Mouse (Mus musculus): ENCODE measurements around the gene Ephb2. TPM values are rescaled to one million over a fixed set of nuclear protein-coding genes. Genes with fewer than 3 reads are reported as not detected.
A peak's percentile ranks its signal among the peaks of the same experiment; 100 is the strongest.

Gene Ephb2
- polyA plus RNA-seq, 1 experiment from 2014 or later, result 18.9 TPM

- Histone ChIP-seq H3K4me2 (replicated peaks) (peak overlapping the region; percentile 23; the same call in 1 of the 2 replicates), H3K9me3 (no peaks in the 10 kb centered on the region), H3K27me3 (no peaks in the 10 kb centered on the region), H3K27ac (replicated peaks) (no peak overlapping the region), H3K9ac (replicated peaks) (no peak overlapping the region), H3K36me3 (no peaks in the 10 kb centered on the region), H3K4me1 (peaks cover 57% of the 10 kb centered on the region), H3K4me3 (no peak overlapping the region)
- WGBS, result 15% methylated on average over 4 of the region's 4 CpGs
- ATAC-seq (replicated peaks), result no peak
These were observed 84.3 kb downstream of the Ephb2 start for GRCm38 (mm10) chr4:136751355-136752020.

- peak; percentile 10; the same call in 1 of the 2 replicates for ATAC-seq (replicated peaks)
- H3K27me3 ChIP-seq, result no peaks in the 10 kb centered on the region
- H3K27ac ChIP-seq (replicated peaks), result peak overlapping the region; percentile 67
- H3K9me3 ChIP-seq, result no peaks in the 10 kb centered on the region
- peak overlapping the region; percentile 32 for H3K9ac ChIP-seq (replicated peaks)
- 2% methylated on average over 19 of the region's 19 CpGs for WGBS
- H3K4me1 ChIP-seq, result peaks cover 51% of the 10 kb centered on the region
- H3K36me3 ChIP-seq, result no peaks in the 10 kb centered on the region
- H3K4me3 ChIP-seq, result no peak overlapping the region
- H3K4me2 ChIP-seq (replicated peaks), result peak overlapping the region; percentile 23; the same call in 1 of the 2 replicates
These were observed 85.0 kb downstream of the Ephb2 start for GRCm38 (mm10) chr4:136750578-136751338.

DNA sequence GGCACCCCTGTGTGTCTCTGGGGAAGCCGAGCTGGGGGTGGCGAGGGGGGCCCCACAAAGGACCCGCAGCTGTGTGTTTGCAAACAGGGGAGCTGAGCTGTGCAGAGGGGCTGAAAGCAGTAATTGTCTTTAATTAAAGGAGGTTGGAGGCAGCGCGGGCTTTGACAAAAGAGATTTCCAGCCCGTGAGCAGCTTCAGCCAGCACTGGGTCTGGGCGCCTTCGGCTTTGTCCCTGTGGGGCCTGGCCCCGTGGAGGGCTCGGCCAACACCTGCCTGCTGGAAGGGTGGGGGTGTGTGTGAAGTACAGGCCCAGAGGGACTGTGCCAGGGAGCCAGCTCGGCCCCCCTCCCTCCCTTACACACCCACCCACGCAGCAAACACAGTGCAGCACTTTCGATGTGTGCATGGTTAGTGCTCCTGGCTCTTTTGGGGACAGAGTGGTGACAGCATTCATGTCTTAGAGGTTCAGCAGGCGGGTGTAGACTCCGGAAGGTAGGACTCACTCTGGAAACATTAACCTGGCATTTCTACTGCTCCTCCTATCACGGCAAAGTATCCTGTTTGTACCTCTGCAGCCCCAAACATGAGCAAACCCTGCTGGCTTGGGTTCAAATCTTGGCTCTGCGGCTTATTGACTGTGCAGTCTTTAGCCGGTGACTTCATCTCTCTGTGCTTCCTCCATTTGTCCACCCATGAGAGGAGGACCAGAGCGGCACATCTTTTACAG lies 85.8 kb downstream of the Ephb2 start:
- Histone ChIP-seq H3K9me3 (no peaks in the 10 kb centered on the region), H3K4me3 (no peak overlapping the region), H3K9ac (replicated peaks) (peak overlapping the region; percentile 1; the same call in 1 of the 2 replicates), H3K4me2 (replicated peaks) (peak overlapping the region; percentile 23; the same call in 1 of the 2 replicates), H3K27ac (replicated peaks) (peak overlapping the region; percentile 67), H3K4me1 (peaks cover 44% of the 10 kb centered on the region), H3K27me3 (no peaks in the 10 kb centered on the region), H3K36me3 (no peaks in the 10 kb centered on the region)
- peak; percentile 74 for ATAC-seq (replicated peaks)
- WGBS, result 3% methylated on average over 19 of the region's 19 CpGs

- Histone ChIP-seq H3K4me2 (replicated peaks) (no peak overlapping the region), H3K4me3 (no peak overlapping the region), H3K9me3 (no peaks in the 10 kb centered on the region), H3K27ac (replicated peaks) (peak overlapping the region; percentile 67; the same call in 1 of the 2 replicates), H3K4me1 (peaks cover 38% of the 10 kb centered on the region), H3K36me3 (no peaks in the 10 kb centered on the region), H3K27me3 (no peaks in the 10 kb centered on the region), H3K9ac (replicated peaks) (no peak overlapping the region; the same call in 1 of the 2 replicates)
- ATAC-seq (replicated peaks), result no peak
- 3% methylated on average over 4 of the region's 4 CpGs for WGBS
These were observed 86.4 kb downstream of the Ephb2 start for GRCm38 (mm10) chr4:136749431-136749830.

- WGBS, result 62% methylated on average over 7 of the region's 7 CpGs
- H3K9ac ChIP-seq (replicated peaks), result no peak overlapping the region
- no peaks in the 10 kb centered on the region for H3K9me3 ChIP-seq
- no peak overlapping the region for H3K4me2 ChIP-seq (replicated peaks)
- H3K4me1 ChIP-seq, result peaks cover 34% of the 10 kb centered on the region
- ATAC-seq (replicated peaks), result no peak
- no peaks in the 10 kb centered on the region for H3K36me3 ChIP-seq
- no peak overlapping the region for H3K4me3 ChIP-seq
- H3K27me3 ChIP-seq, result no peaks in the 10 kb centered on the region
- H3K27ac ChIP-seq (replicated peaks), result no peak overlapping the region
These were observed 86.9 kb downstream of the Ephb2 start for GRCm38 (mm10) chr4:136748842-136749392.

DNA sequence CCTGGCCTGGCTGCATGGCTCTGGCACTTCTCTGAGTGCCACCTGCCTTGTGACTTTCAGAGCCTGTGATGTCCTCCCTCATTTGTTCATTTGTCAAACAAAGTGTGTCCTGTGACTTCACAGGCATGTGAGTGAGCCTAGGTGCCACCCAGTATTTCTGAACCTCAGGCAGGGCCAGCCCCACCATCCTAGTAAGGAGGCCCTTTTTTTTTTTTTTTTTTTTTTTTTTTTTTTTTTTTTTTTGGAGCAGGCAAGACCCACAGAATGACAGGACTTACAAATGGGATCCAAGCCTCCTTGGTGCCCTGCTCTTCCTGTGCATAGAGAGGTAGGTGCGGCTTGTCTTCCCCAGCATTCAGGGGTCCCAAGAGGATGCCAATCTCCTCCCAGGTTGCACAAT lies 89.3 kb downstream of the Ephb2 start:
- no peak overlapping the region for H3K27ac ChIP-seq (replicated peaks)
- WGBS, result 83% methylated on average over 1 of the region's 1 CpGs
- no peaks in the 10 kb centered on the region for H3K36me3 ChIP-seq
- no peak overlapping the region for H3K9ac ChIP-seq (replicated peaks)
- H3K4me1 ChIP-seq, result peaks cover 53% of the 10 kb centered on the region
- H3K4me3 ChIP-seq, result no peak overlapping the region
- no peaks in the 10 kb centered on the region for H3K9me3 ChIP-seq
- no peak overlapping the region for H3K4me2 ChIP-seq (replicated peaks)
- H3K27me3 ChIP-seq, result no peaks in the 10 kb centered on the region
- ATAC-seq (replicated peaks), result no peak

DNA sequence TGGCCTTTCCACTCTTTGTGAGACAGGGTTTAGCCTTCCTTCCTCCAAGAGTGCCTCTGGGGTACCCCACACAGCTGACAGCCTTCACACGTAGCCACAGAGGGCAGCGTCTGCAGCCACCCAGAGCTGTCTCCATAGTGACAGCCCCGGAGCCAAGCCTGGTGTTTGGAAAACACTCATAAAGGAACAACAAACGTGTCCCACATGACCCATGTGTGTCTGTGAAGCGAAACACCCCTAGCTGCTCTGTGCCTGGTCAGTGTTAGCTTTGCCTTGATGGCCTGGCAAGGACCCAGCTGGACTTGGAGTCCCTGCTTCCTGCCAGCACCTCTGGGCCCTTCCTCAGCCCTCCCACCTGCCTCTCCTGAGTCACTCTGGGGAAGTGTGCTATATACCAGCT lies 93.1 kb downstream of the Ephb2 start:
- H3K4me1 ChIP-seq, result peaks cover 30% of the 10 kb centered on the region
- no peak; the same call in 1 of the 2 replicates for ATAC-seq (replicated peaks)
- no peaks in the 10 kb centered on the region for H3K36me3 ChIP-seq
- H3K27me3 ChIP-seq, result no peaks in the 10 kb centered on the region
- no peaks in the 10 kb centered on the region for H3K9me3 ChIP-seq
- 16% methylated on average over 5 of the region's 5 CpGs for WGBS
- H3K4me2 ChIP-seq (replicated peaks), result no peak overlapping the region
- no peak overlapping the region for H3K9ac ChIP-seq (replicated peaks)
- H3K27ac ChIP-seq (replicated peaks), result peak overlapping the region; percentile 19; the same call in 1 of the 2 replicates
- H3K4me3 ChIP-seq, result no peak overlapping the region

DNA sequence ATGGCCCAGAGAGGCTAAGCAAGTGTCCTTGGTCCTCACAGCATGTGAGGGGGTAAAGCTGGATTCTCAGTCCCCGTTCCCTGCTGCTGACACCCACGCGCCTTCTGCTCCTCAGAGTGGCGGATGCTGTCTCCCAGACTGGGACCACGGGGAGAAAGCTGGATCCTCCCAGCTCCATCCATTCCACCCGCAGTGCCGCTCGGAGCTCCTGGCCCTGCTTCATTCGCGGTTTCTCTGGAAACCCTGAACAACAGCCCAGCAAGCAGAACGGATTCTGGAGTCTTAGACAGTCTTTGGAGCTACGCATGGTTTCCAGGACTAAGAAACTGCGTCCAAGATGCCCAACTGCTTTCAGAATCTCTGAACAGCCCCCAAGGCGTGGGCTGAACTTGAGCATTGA lies 93.9 kb downstream of the Ephb2 start:
- Histone ChIP-seq H3K9ac (replicated peaks) (no peak overlapping the region), H3K4me3 (no peak overlapping the region), H3K27me3 (no peaks in the 10 kb centered on the region), H3K36me3 (no peaks in the 10 kb centered on the region), H3K27ac (replicated peaks) (peak overlapping the region; percentile 19; the same call in 1 of the 2 replicates), H3K9me3 (no peaks in the 10 kb centered on the region), H3K4me2 (replicated peaks) (no peak overlapping the region), H3K4me1 (peaks cover 30% of the 10 kb centered on the region)
- no peak for ATAC-seq (replicated peaks)
- 59% methylated on average over 14 of the region's 14 CpGs for WGBS

GRCm38 (mm10) chr4:136740963-136741362 lies 94.8 kb downstream of the Ephb2 start:
- H3K9ac ChIP-seq (replicated peaks), result no peak overlapping the region
- no peaks in the 10 kb centered on the region for H3K36me3 ChIP-seq
- H3K4me3 ChIP-seq, result no peak overlapping the region
- H3K4me1 ChIP-seq, result peaks cover 33% of the 10 kb centered on the region
- no peak overlapping the region for H3K4me2 ChIP-seq (replicated peaks)
- no peak for ATAC-seq (replicated peaks)
- 88% methylated on average over 5 of the region's 5 CpGs for WGBS
- no peak overlapping the region for H3K27ac ChIP-seq (replicated peaks)
- H3K9me3 ChIP-seq, result no peaks in the 10 kb centered on the region
- H3K27me3 ChIP-seq, result no peaks in the 10 kb centered on the region

DNA sequence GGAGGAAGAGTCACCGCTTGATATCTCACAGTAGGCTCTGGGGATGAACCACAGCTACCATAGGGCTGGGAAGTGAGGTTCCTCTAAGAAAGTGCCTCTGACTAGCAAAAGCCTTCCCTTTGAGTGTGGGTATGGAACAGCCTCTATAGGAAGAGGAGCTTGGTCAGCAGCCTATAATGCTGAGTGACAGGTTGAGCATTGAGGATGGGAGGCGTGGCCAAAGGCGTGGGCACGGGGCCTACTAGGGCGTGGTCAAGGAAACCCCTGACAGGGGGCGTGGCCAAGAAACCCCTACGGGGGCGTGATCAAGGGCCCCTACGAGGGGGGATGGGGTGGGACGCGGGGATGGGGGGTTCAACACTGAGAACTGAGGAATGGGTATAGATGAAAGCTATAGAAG lies 96.6 kb downstream of the Ephb2 start:
- no peaks in the 10 kb centered on the region for H3K27me3 ChIP-seq
- H3K4me2 ChIP-seq (replicated peaks), result no peak overlapping the region
- no peak for ATAC-seq (replicated peaks)
- WGBS, result 12% methylated on average over 11 of the region's 11 CpGs
- no peaks in the 10 kb centered on the region for H3K36me3 ChIP-seq
- H3K4me3 ChIP-seq, result no peak overlapping the region
- H3K4me1 ChIP-seq, result peaks cover 49% of the 10 kb centered on the region
- no peak overlapping the region for H3K27ac ChIP-seq (replicated peaks)
- no peak overlapping the region for H3K9ac ChIP-seq (replicated peaks)
- H3K9me3 ChIP-seq, result no peaks in the 10 kb centered on the region

DNA sequence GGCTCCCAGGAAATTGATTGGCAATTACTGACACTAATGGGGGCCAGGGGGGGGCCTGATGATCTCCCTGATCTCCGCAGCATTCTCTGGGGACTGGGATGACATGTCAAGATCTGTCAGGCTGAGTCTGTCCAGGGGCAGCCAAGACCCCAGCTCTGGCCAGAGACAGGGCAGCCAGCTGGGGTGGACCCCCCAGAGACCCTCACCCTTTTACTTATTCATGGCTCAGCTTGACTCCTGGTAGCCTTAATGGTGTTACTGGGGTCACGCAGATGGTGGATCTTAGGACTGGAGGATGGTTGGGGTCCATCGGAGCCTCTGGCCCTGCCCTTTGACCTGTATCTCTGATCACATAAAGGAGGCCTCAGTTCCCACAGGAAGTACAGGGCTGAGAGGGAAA lies 97.5 kb downstream of the Ephb2 start:
- no peak overlapping the region for H3K4me2 ChIP-seq (replicated peaks)
- H3K9me3 ChIP-seq, result no peaks in the 10 kb centered on the region
- no peak overlapping the region for H3K4me3 ChIP-seq
- no peak overlapping the region for H3K27ac ChIP-seq (replicated peaks)
- H3K9ac ChIP-seq (replicated peaks), result no peak overlapping the region
- H3K27me3 ChIP-seq, result no peaks in the 10 kb centered on the region
- 69% methylated on average over 3 of the region's 3 CpGs for WGBS
- peaks cover 50% of the 10 kb centered on the region for H3K4me1 ChIP-seq
- H3K36me3 ChIP-seq, result no peaks in the 10 kb centered on the region
- ATAC-seq (replicated peaks), result no peak

- Histone ChIP-seq H3K9ac (replicated peaks) (no peak overlapping the region), H3K9me3 (no peaks in the 10 kb centered on the region), H3K4me3 (no peak overlapping the region), H3K27ac (replicated peaks) (no peak overlapping the region), H3K4me1 (peaks cover 53% of the 10 kb centered on the region), H3K27me3 (no peaks in the 10 kb centered on the region), H3K4me2 (replicated peaks) (no peak overlapping the region), H3K36me3 (no peaks in the 10 kb centered on the region)
- no peak for ATAC-seq (replicated peaks)
- WGBS, result 62% methylated on average over 4 of the region's 4 CpGs
These were observed 99.9 kb downstream of the Ephb2 start for GRCm38 (mm10) chr4:136735856-136736255.
